Mouse (Mus musculus) embryonic facial prominence, embryonic 12.5 days (tissue): Measurements from ENCODE around the gene Nmnat2. TPM values are rescaled to one million over a fixed set of nuclear protein-coding genes. Genes with fewer than 3 reads are reported as not detected.

Experiments used
- ATAC-seq: fragments of 200-750 bp; cut with Nextera tagmentation; 2 replicates; pipeline ENCODE4 v1.8.0; 2017; ENCODE audit not compliant: insufficient number of reproducible peaks, insufficient read depth, low FRiP score, low TSS enrichment
- H3K27ac ChIP-seq: fragments of 300-500 bp; sonication (generic); 2 replicates; pipeline ENCODE4 v1.5.1; 2016; ENCODE audit warnings: mild to moderate bottlenecking
- H3K27me3 ChIP-seq: fragments of 300-500 bp; sonication (generic); 2 replicates; pipeline ENCODE4 v1.6.1; 2016; ENCODE audit warnings: mild to moderate bottlenecking, moderate library complexity
- H3K36me3 ChIP-seq: fragments of 300-500 bp; sonication (generic); 2 replicates; pipeline ENCODE4 v1.6.1; 2016; ENCODE audit warnings: mild to moderate bottlenecking
- H3K4me1 ChIP-seq: fragments of 300-500 bp; sonication (generic); 2 replicates; pipeline ENCODE4 v1.6.1; 2016
- H3K4me2 ChIP-seq: fragments of 300-500 bp; sonication (generic); replicated peaks from 2 replicates; pipeline ENCODE4 v1.6.1; 2016; ENCODE audit warnings: mild to moderate bottlenecking, moderate library complexity
- H3K4me3 ChIP-seq: fragments of 300-500 bp; sonication (generic); 2 replicates; pipeline ENCODE4 v1.5.1; 2016; ENCODE audit warnings: mild to moderate bottlenecking
- H3K9ac ChIP-seq: fragments of 300-500 bp; sonication (generic); 2 replicates; pipeline ENCODE4 v1.6.1; 2016; ENCODE audit warnings: mild to moderate bottlenecking, moderate library complexity
- H3K9me3 ChIP-seq: fragments of 300-500 bp; sonication (generic); 2 replicates; pipeline ENCODE4 v1.6.1; 2016; ENCODE audit warnings: mild to moderate bottlenecking, moderate library complexity
- WGBS: fragments of 180-500 bp; shearing (Covaris S2); methylation state at CpG from one replicate; pipeline ENCODE4 v1.1.7; 2016; 5-methylcytosine and 5-hydroxymethylcytosine counted together
- polyA plus RNA-seq: library from polyadenylated mRNA; unstranded; fragments of >200 nt; fragmentation: Nextera tagmentation; extraction: Ambion mirVana; gene quantifications from 2 replicates; pipeline ENCODE4 v1.2.1, GENCODE M21; 2016

Nmnat2 gene
- polyA plus RNA-seq, 1 experiment from 2014 or later: 4.3 TPM

DNA sequence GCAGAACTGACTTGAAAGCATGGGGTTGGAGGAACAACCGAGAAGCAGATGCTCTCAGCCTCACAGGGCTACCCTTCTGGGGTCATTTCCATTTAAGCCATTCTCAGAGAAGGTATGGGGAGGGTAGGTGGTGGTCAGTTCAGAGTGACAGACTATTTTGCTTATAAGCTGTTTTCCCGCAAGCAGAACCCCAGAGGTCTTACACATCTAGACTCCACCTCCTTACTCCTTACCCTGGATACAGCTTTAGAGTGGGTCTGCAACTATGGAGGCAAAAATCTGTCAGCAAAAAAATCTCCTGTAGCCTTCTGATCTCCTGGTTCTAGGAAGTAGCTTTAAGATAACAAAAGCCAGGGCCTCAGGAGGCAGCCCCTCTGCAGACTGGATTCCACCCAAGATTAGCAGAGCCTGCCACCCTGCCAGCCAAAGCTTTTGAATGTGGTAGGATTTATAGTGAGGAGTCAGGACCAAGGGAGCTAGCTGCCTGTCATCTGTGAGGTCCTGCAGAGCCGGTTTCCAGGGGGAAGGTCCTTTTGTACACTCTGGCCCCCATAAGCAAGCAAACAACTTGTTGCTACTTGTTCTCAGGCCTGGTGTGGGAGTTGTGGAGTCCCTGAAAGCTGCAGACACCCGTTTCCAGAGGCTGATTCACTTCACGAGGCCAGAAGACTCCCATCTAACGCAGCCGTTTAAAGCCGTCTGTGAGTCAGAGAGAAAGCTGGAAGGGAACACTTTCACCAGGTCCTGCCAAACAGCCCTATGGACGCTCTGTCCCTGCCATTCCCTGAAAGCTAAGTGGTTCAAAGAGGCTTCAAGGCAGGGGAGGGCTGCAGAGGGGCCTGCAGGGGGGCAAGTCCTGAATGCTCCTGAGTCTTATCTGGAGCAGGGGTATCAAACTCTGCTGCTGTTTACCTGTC lies 179.3 kb downstream of the Nmnat2 start:
- Histone ChIP-seq H3K4me3 (no peak overlapping the region), H3K36me3 (no peaks in the 10 kb centered on the region), H3K9ac (no peak overlapping the region), H3K27me3 (no peaks in the 10 kb centered on the region), H3K27ac (peak overlapping the region; percentile 80), H3K9me3 (no peaks in the 10 kb centered on the region), H3K4me1 (peaks cover 7% of the 10 kb centered on the region; the same call in 1 of the 2 replicates), H3K4me2 (no peak overlapping the region)
- ATAC-seq: no peak
- WGBS: 20% methylated on average over 9 of the region's 9 CpGs

DNA sequence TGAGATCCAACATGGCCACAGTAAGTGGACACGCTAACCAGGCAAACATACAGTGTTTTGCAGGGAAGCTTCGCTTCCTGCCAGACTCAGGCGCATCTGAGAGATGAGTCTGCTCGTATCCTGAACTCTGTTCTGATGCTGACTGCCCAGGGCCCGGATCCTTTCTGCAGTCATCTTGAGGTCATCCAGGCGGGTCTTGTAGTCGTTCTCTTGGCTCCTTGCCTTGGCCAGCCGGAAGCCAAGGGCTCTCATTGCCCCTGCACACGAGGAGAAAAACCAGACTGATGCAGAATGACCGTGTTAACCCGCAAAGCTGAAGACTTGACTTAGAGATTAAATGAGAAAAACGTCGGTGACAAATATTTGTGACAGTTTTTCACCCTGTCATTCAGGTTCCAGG lies 181.9 kb downstream of the Nmnat2 start:
- no peak overlapping the region for H3K27ac ChIP-seq
- H3K4me1 ChIP-seq: peaks cover 7% of the 10 kb centered on the region; the same call in 1 of the 2 replicates
- H3K9ac ChIP-seq: no peak overlapping the region
- H3K4me2 ChIP-seq: no peak overlapping the region
- 83% methylated on average over 13 of the region's 13 CpGs for WGBS
- no peak overlapping the region for H3K4me3 ChIP-seq
- H3K9me3 ChIP-seq: no peaks in the 10 kb centered on the region
- no peaks in the 10 kb centered on the region for H3K36me3 ChIP-seq
- no peak for ATAC-seq
- no peaks in the 10 kb centered on the region for H3K27me3 ChIP-seq

DNA sequence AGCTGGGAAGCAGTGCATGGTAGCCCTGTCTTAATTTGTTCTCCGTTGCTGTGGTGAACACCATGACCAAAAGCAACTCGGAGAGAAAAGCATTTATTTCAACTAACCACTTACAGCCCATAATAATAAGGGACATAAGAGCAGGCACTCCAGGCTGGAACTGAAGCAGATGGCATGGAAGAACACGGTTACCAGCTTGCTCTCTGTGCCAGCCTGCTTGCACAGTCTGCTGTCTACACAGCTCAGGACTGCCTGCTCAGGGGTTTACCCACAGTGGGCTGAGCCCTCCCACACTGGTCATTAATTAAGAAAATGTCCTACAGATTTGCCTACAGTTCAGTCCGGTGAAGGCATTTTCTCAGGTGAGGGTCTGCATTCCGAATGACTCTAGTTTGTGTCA lies 183.7 kb downstream of the Nmnat2 start:
- 67% methylated on average over 5 of the region's 5 CpGs for WGBS
- H3K4me2 ChIP-seq: no peak overlapping the region
- no peaks in the 10 kb centered on the region for H3K36me3 ChIP-seq
- H3K4me3 ChIP-seq: no peak overlapping the region
- no peak overlapping the region for H3K27ac ChIP-seq
- ATAC-seq: no peak
- H3K9me3 ChIP-seq: no peaks in the 10 kb centered on the region
- no peaks in the 10 kb centered on the region for H3K27me3 ChIP-seq
- no peak overlapping the region for H3K9ac ChIP-seq
- peaks cover 7% of the 10 kb centered on the region; the same call in 1 of the 2 replicates for H3K4me1 ChIP-seq

DNA sequence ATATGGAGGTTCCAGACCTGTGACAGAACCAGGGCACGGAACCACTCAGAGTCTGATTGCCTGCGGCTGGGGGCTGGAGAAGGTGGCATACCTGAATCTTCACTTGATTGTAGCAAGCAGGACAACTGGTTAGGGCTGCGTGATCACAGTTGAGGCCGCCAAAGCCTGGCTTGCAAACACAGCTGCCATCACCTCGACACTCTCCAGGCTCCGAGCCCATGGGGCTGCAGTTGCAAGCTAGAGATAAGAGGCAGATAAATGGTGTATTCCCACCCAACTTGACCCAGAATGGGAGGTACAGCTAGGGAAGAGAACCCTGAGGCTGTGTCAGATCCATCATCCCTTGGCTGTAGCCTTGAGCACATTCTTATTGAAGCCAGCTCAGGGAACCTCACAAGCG lies 184.8 kb downstream of the Nmnat2 start:
- no peak overlapping the region for H3K9ac ChIP-seq
- 76% methylated on average over 7 of the region's 7 CpGs for WGBS
- no peaks in the 10 kb centered on the region for H3K4me1 ChIP-seq
- no peak overlapping the region for H3K4me2 ChIP-seq
- H3K4me3 ChIP-seq: no peak overlapping the region
- H3K27ac ChIP-seq: no peak overlapping the region
- no peak for ATAC-seq
- H3K36me3 ChIP-seq: no peaks in the 10 kb centered on the region
- H3K27me3 ChIP-seq: no peaks in the 10 kb centered on the region
- H3K9me3 ChIP-seq: no peaks in the 10 kb centered on the region

DNA sequence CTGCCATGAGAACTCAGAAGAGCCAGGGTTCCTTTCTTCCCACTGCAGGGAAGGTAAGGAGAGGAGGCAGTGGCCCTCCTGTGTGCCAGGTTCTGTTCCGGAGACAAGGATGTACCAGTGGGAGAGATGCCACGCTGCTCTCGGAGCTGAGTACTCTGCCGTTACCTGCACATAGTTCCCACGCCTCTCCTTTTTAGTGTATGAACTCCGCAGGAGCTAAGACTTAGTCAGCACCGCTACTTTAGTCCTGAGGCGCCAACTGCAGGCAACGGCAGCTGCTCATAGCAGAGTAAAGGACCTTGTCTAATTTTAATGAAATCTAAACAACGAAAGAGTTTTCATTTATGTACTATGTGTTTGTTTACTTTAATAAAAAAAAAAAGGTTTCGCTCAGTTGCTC lies 185.5 kb downstream of the Nmnat2 start:
- Histone ChIP-seq H3K36me3 (no peaks in the 10 kb centered on the region), H3K27ac (no peak overlapping the region; the same call in 1 of the 2 replicates), H3K27me3 (no peaks in the 10 kb centered on the region), H3K4me2 (no peak overlapping the region), H3K9ac (no peak overlapping the region), H3K9me3 (no peaks in the 10 kb centered on the region), H3K4me1 (no peaks in the 10 kb centered on the region), H3K4me3 (no peak overlapping the region)
- WGBS: 82% methylated on average over 11 of the region's 11 CpGs
- ATAC-seq: no peak

DNA sequence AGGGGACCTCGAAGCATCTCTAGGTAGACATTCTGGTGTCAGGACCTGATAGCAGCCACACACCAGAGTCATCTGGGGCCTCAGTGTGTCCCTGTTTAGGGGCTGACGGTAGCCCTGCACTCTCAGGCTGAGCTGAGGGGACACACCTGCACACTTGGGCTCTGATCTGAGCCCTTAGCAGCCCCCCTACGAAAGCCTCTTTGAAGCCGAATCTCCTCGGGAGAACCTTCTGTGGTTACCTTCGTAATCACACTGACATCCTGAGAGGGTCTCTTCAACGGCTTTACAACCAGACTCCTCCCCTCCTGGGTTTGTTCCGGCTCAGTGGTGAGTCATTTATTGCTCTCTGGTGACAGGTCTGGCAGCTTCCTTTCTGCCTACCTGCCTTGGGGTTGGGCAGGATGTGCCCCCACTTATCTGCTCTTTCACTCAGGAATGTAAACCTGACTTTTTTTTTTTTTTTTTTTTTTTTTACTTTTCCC lies 186.0 kb downstream of the Nmnat2 start:
- Histone ChIP-seq H3K4me3 (no peak overlapping the region), H3K9me3 (no peaks in the 10 kb centered on the region), H3K36me3 (no peaks in the 10 kb centered on the region), H3K4me1 (no peaks in the 10 kb centered on the region), H3K9ac (no peak overlapping the region), H3K27me3 (no peaks in the 10 kb centered on the region), H3K27ac (no peak overlapping the region; the same call in 1 of the 2 replicates), H3K4me2 (no peak overlapping the region)
- ATAC-seq: peak; percentile 62; the same call in 1 of the 2 replicates
- 37% methylated on average over 8 of the region's 8 CpGs for WGBS

DNA sequence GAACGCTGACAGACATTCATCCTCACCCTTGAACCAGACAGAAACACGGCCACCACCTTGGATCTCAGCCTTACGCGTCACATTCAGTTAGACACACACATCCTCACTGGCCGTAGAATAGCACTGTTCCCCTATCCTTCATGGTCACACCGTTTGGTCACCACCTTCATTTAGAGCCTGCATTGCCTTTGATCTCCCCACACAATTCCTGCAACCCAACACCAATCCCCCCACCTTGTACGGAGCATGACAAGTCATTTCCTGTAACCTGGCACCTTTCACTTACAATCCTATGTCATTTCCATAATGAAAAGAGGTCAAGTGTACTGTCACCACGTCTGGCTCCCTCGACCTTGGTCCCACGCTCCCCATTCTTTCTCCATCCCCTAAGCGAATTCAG lies 189.2 kb downstream of the Nmnat2 start:
- no peak for ATAC-seq

DNA sequence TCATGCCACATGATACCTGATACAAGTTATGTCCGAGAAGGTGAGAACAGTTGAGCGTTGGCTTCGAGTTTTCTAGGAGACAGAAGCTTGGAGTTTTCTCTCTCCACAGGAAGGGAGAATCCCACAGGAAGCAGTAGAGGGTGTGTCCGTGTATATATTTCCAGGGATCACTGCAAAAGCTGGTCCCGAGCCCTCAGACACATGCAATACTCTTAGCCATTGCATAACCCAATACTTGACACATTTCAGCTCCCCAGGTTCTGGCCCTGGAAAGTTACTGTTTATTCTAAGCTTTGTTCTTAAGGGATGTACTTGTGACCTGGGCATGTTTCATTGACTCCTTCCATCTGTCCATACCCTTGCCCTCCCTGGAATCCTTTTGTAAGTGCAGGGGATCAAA lies 191.0 kb downstream of the Nmnat2 start:
- Histone ChIP-seq H3K9me3 (no peaks in the 10 kb centered on the region), H3K4me3 (no peak overlapping the region), H3K27ac (no peak overlapping the region), H3K9ac (no peak overlapping the region), H3K36me3 (no peaks in the 10 kb centered on the region), H3K4me1 (no peaks in the 10 kb centered on the region), H3K27me3 (no peaks in the 10 kb centered on the region), H3K4me2 (no peak overlapping the region)
- WGBS: 63% methylated on average over 5 of the region's 5 CpGs
- ATAC-seq: no peak

More for the DNA sequence above, 189.2 kb downstream of the Nmnat2 start:
- Histone ChIP-seq H3K4me1 (no peaks in the 10 kb centered on the region), H3K9ac (no peak overlapping the region), H3K36me3 (no peaks in the 10 kb centered on the region), H3K9me3 (no peaks in the 10 kb centered on the region), H3K4me2 (no peak overlapping the region), H3K4me3 (no peak overlapping the region), H3K27me3 (no peaks in the 10 kb centered on the region), H3K27ac (no peak overlapping the region)
- WGBS: 73% methylated on average over 11 of the region's 11 CpGs

DNA sequence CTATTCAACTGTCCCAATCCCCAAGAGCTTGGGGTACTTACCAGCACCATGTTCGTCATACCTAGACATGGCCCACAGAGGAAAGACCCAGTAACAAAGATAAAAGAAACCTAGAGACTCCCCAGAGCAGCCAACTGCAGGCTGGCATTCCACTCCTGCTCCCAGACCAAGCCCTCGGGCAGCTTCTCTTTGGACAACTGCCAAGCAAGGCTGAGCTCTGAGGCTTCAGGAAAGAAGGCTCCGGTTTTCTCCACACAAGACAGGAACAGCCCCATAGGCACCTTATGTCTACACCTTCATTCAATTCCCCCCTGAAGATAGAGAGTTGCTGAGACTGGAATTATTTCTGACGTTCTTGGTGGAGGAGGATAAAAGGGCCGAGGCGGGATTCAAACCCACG lies 197.8 kb downstream of the Nmnat2 start:
- 70% methylated on average over 7 of the region's 7 CpGs for WGBS
- Histone ChIP-seq H3K9ac (no peak overlapping the region), H3K4me1 (peaks cover 5% of the 10 kb centered on the region; the same call in 1 of the 2 replicates), H3K27me3 (no peaks in the 10 kb centered on the region), H3K4me3 (no peak overlapping the region), H3K27ac (no peak overlapping the region), H3K4me2 (no peak overlapping the region), H3K9me3 (no peaks in the 10 kb centered on the region), H3K36me3 (no peaks in the 10 kb centered on the region)
- ATAC-seq: no peak

DNA sequence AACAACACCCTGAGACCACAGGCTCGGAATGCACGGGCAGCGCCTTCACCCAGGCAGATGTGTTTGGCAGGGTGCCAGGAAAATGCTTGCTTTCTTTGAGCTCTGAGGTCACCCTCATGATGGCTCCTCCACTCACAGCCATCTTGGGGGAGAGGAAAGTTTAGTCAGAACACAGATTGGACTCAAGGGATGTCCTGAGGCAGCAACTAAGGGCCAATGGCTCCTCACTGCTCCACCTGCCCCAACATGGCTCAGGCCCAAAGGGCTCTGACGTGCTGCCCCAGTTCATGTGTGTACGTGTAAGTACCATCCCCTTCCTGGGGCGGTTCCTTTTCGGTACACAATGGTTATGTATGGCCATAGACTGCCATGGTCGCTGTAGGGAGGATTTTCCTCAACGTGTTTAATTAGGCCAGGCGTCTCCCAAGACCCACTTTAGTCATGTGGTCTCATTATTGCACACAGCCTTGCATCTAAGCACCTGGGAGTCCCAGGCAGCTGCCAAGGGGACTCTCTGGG lies 198.9 kb downstream of the Nmnat2 start:
- Histone ChIP-seq H3K36me3 (no peaks in the 10 kb centered on the region), H3K9ac (no peak overlapping the region), H3K27me3 (no peaks in the 10 kb centered on the region), H3K4me2 (no peak overlapping the region), H3K4me1 (peaks cover 5% of the 10 kb centered on the region; the same call in 1 of the 2 replicates), H3K27ac (no peak overlapping the region), H3K9me3 (no peaks in the 10 kb centered on the region), H3K4me3 (no peak overlapping the region)
- ATAC-seq: no peak
- WGBS: 73% methylated on average over 10 of the region's 10 CpGs

DNA sequence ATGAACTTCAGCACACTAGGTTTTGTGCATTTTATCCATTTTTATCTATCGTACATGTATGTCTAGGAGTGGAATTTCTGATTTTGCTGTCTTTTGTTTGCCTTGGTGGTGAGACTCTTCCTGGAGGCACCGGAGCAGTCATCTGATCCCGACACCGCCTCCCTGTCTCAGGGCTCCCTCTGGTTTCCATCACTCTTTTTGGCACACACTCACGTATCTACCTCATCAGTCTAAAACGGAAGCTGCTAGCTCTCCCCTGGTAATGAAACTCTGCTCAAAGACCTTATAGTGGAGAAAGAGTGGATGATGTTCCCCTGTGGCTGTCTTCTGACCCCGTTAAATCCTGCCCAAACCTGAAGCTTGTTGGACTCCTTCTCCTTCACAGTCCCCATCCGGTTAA lies 200.6 kb downstream of the Nmnat2 start:
- no peak overlapping the region for H3K4me3 ChIP-seq
- peaks cover 5% of the 10 kb centered on the region; the same call in 1 of the 2 replicates for H3K4me1 ChIP-seq
- no peaks in the 10 kb centered on the region for H3K9me3 ChIP-seq
- H3K27ac ChIP-seq: no peak overlapping the region
- WGBS: 69% methylated on average over 8 of the region's 8 CpGs
- H3K4me2 ChIP-seq: no peak overlapping the region
- H3K9ac ChIP-seq: no peak overlapping the region
- H3K27me3 ChIP-seq: no peaks in the 10 kb centered on the region
- ATAC-seq: no peak; the same call in 1 of the 2 replicates
- H3K36me3 ChIP-seq: no peaks in the 10 kb centered on the region
